Mouse (Mus musculus): Measurements from ENCODE around the gene Mov10l1. TPM values are rescaled to one million over a fixed set of nuclear protein-coding genes. Genes with fewer than 3 reads are reported as not detected.

Mov10l1 gene
- polyA plus RNA-seq, 2 experiments = not detected

- Histone ChIP-seq H3K27me3 (ENCODE audit: control insufficient read depth, insufficient read depth, low read length) (peaks cover 39% of the 10 kb centered on the region), H3K9me3 (ENCODE audit: control insufficient read depth, low read length) (no peaks in the 10 kb centered on the region), H3K4me2 (ENCODE audit: low read depth) (peak overlapping the region; percentile 21), H3K4me1 (replicated peaks; ENCODE audit: control insufficient read depth in 2 of 2, insufficient read depth in 2 of 2, low read length in 1 of 2) (no peaks in the 10 kb centered on the region), H3K36me3 (replicated peaks; ENCODE audit: control insufficient read depth, insufficient read depth, low read depth) (no peaks in the 10 kb centered on the region), H3K27ac (no peak overlapping the region), H3K9ac (replicated peaks) (no peak overlapping the region), H3K4me3 (ENCODE audit: insufficient read depth in 1 of 2, low read depth in 2 of 2, low read length in 2 of 2) (peak overlapping the region; percentile 3 to 33; a peak in 3 of 4 replicates)
- TF ChIP-seq CTCF (IDR thresholded peaks at IDR 0.05; ENCODE audit: low read depth) (no peak), EP300 (IDR thresholded peaks at IDR 0.05; ENCODE audit: low read depth) (no peak)
- WGBS (ENCODE audit: insufficient replicate concordance) = 3% methylated on average over 42 of the region's 48 CpGs
- no peak for ATAC-seq (ENCODE audit: insufficient read depth)
- DNase-seq (ENCODE audit: low read depth in 3 of 3, low spot score in 3 of 3) = no peak
These were observed 77.4 kb downstream of the Mov10l1 start for GRCm38 (mm10) chr15:89060032-89060681.

GRCm38 (mm10) chr15:89060811-89061460 is 78.2 kb downstream of the Mov10l1 start:
- DNase-seq (ENCODE audit: low read depth in 3 of 3, low spot score in 3 of 3) = no peak
- H3K9me3 ChIP-seq (ENCODE audit: control insufficient read depth, low read length) = no peaks in the 10 kb centered on the region
- H3K4me2 ChIP-seq (ENCODE audit: low read depth) = no peak overlapping the region
- H3K4me1 ChIP-seq (replicated peaks; ENCODE audit: control insufficient read depth in 2 of 2, insufficient read depth in 2 of 2, low read length in 1 of 2) = no peaks in the 10 kb centered on the region
- H3K27ac ChIP-seq = no peak overlapping the region
- no peaks in the 10 kb centered on the region for H3K36me3 ChIP-seq (replicated peaks; ENCODE audit: control insufficient read depth, insufficient read depth, low read depth)
- no peak overlapping the region for H3K4me3 ChIP-seq (ENCODE audit: insufficient read depth in 1 of 2, low read depth in 2 of 2, low read length in 2 of 2)
- H3K27me3 ChIP-seq (ENCODE audit: control insufficient read depth, insufficient read depth, low read length) = peaks cover 39% of the 10 kb centered on the region
- no peak for ATAC-seq (ENCODE audit: insufficient read depth)
- WGBS (ENCODE audit: insufficient replicate concordance) = 67% methylated on average over 12 of the region's 12 CpGs
- H3K9ac ChIP-seq (replicated peaks) = no peak overlapping the region
- no peak for TF ChIP-seq EP300 (IDR thresholded peaks at IDR 0.05; ENCODE audit: low read depth)
- no peak for TF ChIP-seq CTCF (IDR thresholded peaks at IDR 0.05; ENCODE audit: low read depth)

GRCm38 (mm10) chr15:89061761-89062517 is 79.2 kb downstream of the Mov10l1 start:
- Histone ChIP-seq H3K4me3 (ENCODE audit: insufficient read depth in 1 of 2, low read depth in 2 of 2, low read length in 2 of 2) (no peak overlapping the region), H3K9ac (replicated peaks) (no peak overlapping the region), H3K36me3 (replicated peaks; ENCODE audit: control insufficient read depth, insufficient read depth, low read depth) (no peaks in the 10 kb centered on the region), H3K27ac (no peak overlapping the region), H3K4me1 (replicated peaks; ENCODE audit: control insufficient read depth in 2 of 2, insufficient read depth in 2 of 2, low read length in 1 of 2) (no peaks in the 10 kb centered on the region), H3K9me3 (ENCODE audit: control insufficient read depth, low read length) (no peaks in the 10 kb centered on the region), H3K27me3 (ENCODE audit: control insufficient read depth, insufficient read depth, low read length) (peaks cover 41% of the 10 kb centered on the region), H3K4me2 (ENCODE audit: low read depth) (no peak overlapping the region)
- TF ChIP-seq CTCF (IDR thresholded peaks at IDR 0.05; ENCODE audit: low read depth) (no peak), EP300 (IDR thresholded peaks at IDR 0.05; ENCODE audit: low read depth) (no peak)
- DNase-seq (ENCODE audit: low read depth in 3 of 3, low spot score in 3 of 3) = no peak
- no peak for ATAC-seq (ENCODE audit: insufficient read depth)
- 62% methylated on average over 6 of the region's 6 CpGs for WGBS (ENCODE audit: insufficient replicate concordance)

GRCm38 (mm10) chr15:89062518-89062910 is 79.8 kb downstream of the Mov10l1 start:
- no peak overlapping the region for H3K4me3 ChIP-seq (ENCODE audit: insufficient read depth in 1 of 2, low read depth in 2 of 2, low read length in 2 of 2)
- no peaks in the 10 kb centered on the region for H3K36me3 ChIP-seq (replicated peaks; ENCODE audit: control insufficient read depth, insufficient read depth, low read depth)
- no peak overlapping the region for H3K9ac ChIP-seq (replicated peaks)
- no peaks in the 10 kb centered on the region for H3K9me3 ChIP-seq (ENCODE audit: control insufficient read depth, low read length)
- no peak overlapping the region for H3K4me2 ChIP-seq (ENCODE audit: low read depth)
- H3K27ac ChIP-seq = no peak overlapping the region
- ATAC-seq (ENCODE audit: insufficient read depth) = no peak
- H3K27me3 ChIP-seq (ENCODE audit: control insufficient read depth, insufficient read depth, low read length) = peaks cover 47% of the 10 kb centered on the region
- TF ChIP-seq CTCF (IDR thresholded peaks at IDR 0.05; ENCODE audit: low read depth) (no peak), EP300 (IDR thresholded peaks at IDR 0.05; ENCODE audit: low read depth) (no peak)
- WGBS (ENCODE audit: insufficient replicate concordance) = 70% methylated on average over 5 of the region's 5 CpGs
- H3K4me1 ChIP-seq (replicated peaks; ENCODE audit: control insufficient read depth in 2 of 2, insufficient read depth in 2 of 2, low read length in 1 of 2) = no peaks in the 10 kb centered on the region
- no peak for DNase-seq (ENCODE audit: low read depth in 3 of 3, low spot score in 3 of 3)

GRCm38 (mm10) chr15:89063001-89063400 is 80.3 kb downstream of the Mov10l1 start:
- ATAC-seq (ENCODE audit: insufficient read depth) = no peak
- 60% methylated on average over 7 of the region's 7 CpGs for WGBS (ENCODE audit: insufficient replicate concordance)

More at GRCm38 (mm10) chr15:89063001-89063400, 80.3 kb downstream of the Mov10l1 start:
- Histone ChIP-seq H3K4me1 (replicated peaks; ENCODE audit: control insufficient read depth in 2 of 2, insufficient read depth in 2 of 2, low read length in 1 of 2) (no peaks in the 10 kb centered on the region), H3K27me3 (ENCODE audit: control insufficient read depth, insufficient read depth, low read length) (peaks cover 49% of the 10 kb centered on the region), H3K27ac (no peak overlapping the region), H3K36me3 (replicated peaks; ENCODE audit: control insufficient read depth, insufficient read depth, low read depth) (no peaks in the 10 kb centered on the region), H3K9ac (replicated peaks) (no peak overlapping the region), H3K4me2 (ENCODE audit: low read depth) (no peak overlapping the region), H3K9me3 (ENCODE audit: control insufficient read depth, low read length) (no peaks in the 10 kb centered on the region), H3K4me3 (ENCODE audit: insufficient read depth in 1 of 2, low read depth in 2 of 2, low read length in 2 of 2) (no peak overlapping the region)
- TF ChIP-seq EP300 (IDR thresholded peaks at IDR 0.05; ENCODE audit: low read depth) = no peak
- TF ChIP-seq CTCF (IDR thresholded peaks at IDR 0.05; ENCODE audit: low read depth) = no peak
- no peak for DNase-seq (ENCODE audit: low read depth in 3 of 3, low spot score in 3 of 3)
